Mouse (Mus musculus) forebrain, embryonic 14.5 days (tissue): Measurements from ENCODE around the gene Dock2. TPM values are rescaled to one million over a fixed set of nuclear protein-coding genes. Genes with fewer than 3 reads are reported as not detected.

ENCODE experiments used
- ATAC-seq: fragments of 200-750 bp; cut with Nextera tagmentation; 2 replicates; pipeline ENCODE4 v1.8.0; 2017; ENCODE audit warnings: mild to moderate bottlenecking, moderate library complexity
- DNase-seq: peaks from one replicate; pipeline ENCODE4 v3.0.0-alpha.2; 2015; ENCODE audit warnings: low spot score
- H3K27ac ChIP-seq: fragments of 300-500 bp; sonication (generic); 2 replicates; pipeline ENCODE4 v1.5.1; 2014; ENCODE audit warnings: low read depth, mild to moderate bottlenecking, control low read depth, low read length, moderate library complexity
- H3K27me3 ChIP-seq: fragments of 300-500 bp; sonication (generic); replicated peaks from 2 replicates; pipeline ENCODE4 v1.6.1; 2014; ENCODE audit warnings: low read length, control low read depth, mixed read lengths; ENCODE audit not compliant: control insufficient read depth, insufficient read depth
- H3K36me3 ChIP-seq: fragments of 300-500 bp; sonication (generic); 2 replicates; pipeline ENCODE4 v1.6.1; 2014; ENCODE audit warnings: low read length, control low read depth; ENCODE audit not compliant: control insufficient read depth, insufficient read depth
- H3K4me1 ChIP-seq: fragments of 300-500 bp; sonication (generic); 2 replicates; pipeline ENCODE4 v1.6.1; 2014; ENCODE audit warnings: antibody characterized with exemption, low read length, control low read depth; ENCODE audit not compliant: control insufficient read depth, insufficient read depth
- H3K4me2 ChIP-seq: fragments of 300-500 bp; sonication (generic); 2 replicates; pipeline ENCODE4 v1.6.1; 2014; ENCODE audit warnings: mild to moderate bottlenecking, control low read depth, low read length
- H3K4me3 ChIP-seq: fragments of 300-500 bp; sonication (generic); 2 replicates; pipeline ENCODE4 v1.5.1; 2014; ENCODE audit warnings: low read depth, low read length, control low read depth
- H3K9ac ChIP-seq: fragments of 300-500 bp; sonication (generic); 2 replicates; pipeline ENCODE4 v1.6.1; 2014; ENCODE audit warnings: mild to moderate bottlenecking, low read length, control low read depth, moderate library complexity
- H3K9me3 ChIP-seq: fragments of 300-500 bp; sonication (generic); replicated peaks from 2 replicates; pipeline ENCODE4 v1.6.1; 2016; ENCODE audit warnings: low read length, control low read depth, mixed read lengths; ENCODE audit not compliant: control insufficient read depth
- WGBS: fragments of 180-500 bp; shearing (Covaris S2); extraction: QIAGEN DNeasy Blood & Tissue Kit; methylation state at CpG from one replicate; pipeline ENCODE4 v1.1.7; 2014; 5-methylcytosine and 5-hydroxymethylcytosine counted together
- polyA plus RNA-seq: library from polyadenylated mRNA; unstranded; fragments of >200 nt; fragmentation: Nextera tagmentation; extraction: Ambion mirVana; gene quantifications from 2 replicates; pipeline ENCODE4 v1.2.1, GENCODE M21; 2014

Gene Dock2
- polyA plus RNA-seq, 1 experiment from 2014 or later = 0.37 TPM

GRCm38 (mm10) chr11:34796097-34796496, 12.4 kb upstream of the Dock2 start:
- 40% methylated on average over 4 of the region's 4 CpGs for WGBS
- Histone ChIP-seq H3K36me3 (no peaks in the 10 kb centered on the region), H3K9ac (no peak overlapping the region)

DNA sequence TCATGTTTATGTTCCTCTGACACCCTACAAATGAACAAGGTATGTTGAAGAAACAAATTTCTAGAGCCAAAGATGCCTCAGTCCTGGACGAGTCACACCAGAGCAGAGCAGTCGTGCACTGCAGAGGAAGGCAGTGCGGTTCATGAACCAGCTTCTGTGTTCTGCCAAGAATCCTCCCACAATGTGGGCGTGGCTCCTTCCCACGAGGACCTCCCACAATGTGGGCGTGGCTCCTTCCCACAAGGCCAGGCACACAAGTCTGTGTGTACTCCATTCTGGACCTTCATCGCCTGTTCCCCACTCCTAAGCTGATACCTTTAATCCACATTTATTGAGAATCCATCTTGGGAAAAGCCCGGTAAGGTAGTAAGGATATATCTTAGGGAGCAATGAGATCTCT, 8.2 kb upstream of the Dock2 start:
- Histone ChIP-seq H3K27ac (no peak overlapping the region), H3K4me1 (no peaks in the 10 kb centered on the region), H3K9ac (no peak overlapping the region), H3K4me2 (no peak overlapping the region), H3K4me3 (no peak overlapping the region), H3K27me3 (no peaks in the 10 kb centered on the region), H3K36me3 (no peaks in the 10 kb centered on the region), H3K9me3 (no peaks in the 10 kb centered on the region)
- ATAC-seq (no peak), DNase-seq (no peak)
- 58% methylated on average over 8 of the region's 8 CpGs for WGBS

More at GRCm38 (mm10) chr11:34796097-34796496, 12.4 kb upstream of the Dock2 start:
- H3K27ac ChIP-seq = no peak overlapping the region
- H3K4me1 ChIP-seq = no peaks in the 10 kb centered on the region
- H3K9me3 ChIP-seq = no peaks in the 10 kb centered on the region
- no peak for DNase-seq
- H3K27me3 ChIP-seq = no peaks in the 10 kb centered on the region
- ATAC-seq = no peak
- no peak overlapping the region for H3K4me3 ChIP-seq
- no peak overlapping the region for H3K4me2 ChIP-seq

- Histone ChIP-seq H3K4me3 (no peak overlapping the region), H3K4me1 (no peaks in the 10 kb centered on the region), H3K9ac (no peak overlapping the region), H3K27ac (no peak overlapping the region), H3K36me3 (no peaks in the 10 kb centered on the region), H3K4me2 (no peak overlapping the region), H3K27me3 (no peaks in the 10 kb centered on the region), H3K9me3 (no peaks in the 10 kb centered on the region)
- ATAC-seq (no peak), DNase-seq (peak; percentile 23)
Measured at GRCm38 (mm10) chr11:34784864-34785263, 1.2 kb upstream of the Dock2 start.

- H3K4me3 ChIP-seq = no peak overlapping the region
- H3K4me1 ChIP-seq = no peaks in the 10 kb centered on the region
- H3K4me2 ChIP-seq = no peak overlapping the region
- no peaks in the 10 kb centered on the region for H3K36me3 ChIP-seq
- whole genome bisulfite sequencing = 74% methylated on average over 8 of the region's 8 CpGs
- no peak for ATAC-seq
- H3K27ac ChIP-seq = no peak overlapping the region
- H3K27me3 ChIP-seq = no peaks in the 10 kb centered on the region
- DNase-seq = no peak
- no peaks in the 10 kb centered on the region for H3K9me3 ChIP-seq
- H3K9ac ChIP-seq = no peak overlapping the region
Measured at GRCm38 (mm10) chr11:34782516-34783430, 919 bp downstream of the Dock2 start.

- no peak for ATAC-seq
- no peak for DNase-seq
- 87% methylated on average over 2 of the region's 2 CpGs for WGBS
Measured at GRCm38 (mm10) chr11:34780786-34781185, 2.9 kb downstream of the Dock2 start.

GRCm38 (mm10) chr11:34779966-34780365, 3.7 kb downstream of the Dock2 start:
- Histone ChIP-seq H3K27ac (no peak overlapping the region), H3K9ac (no peak overlapping the region), H3K4me1 (no peaks in the 10 kb centered on the region), H3K27me3 (no peaks in the 10 kb centered on the region), H3K4me3 (no peak overlapping the region), H3K4me2 (no peak overlapping the region), H3K9me3 (no peaks in the 10 kb centered on the region), H3K36me3 (no peaks in the 10 kb centered on the region)
- WGBS = 91% methylated on average over 4 of the region's 4 CpGs
- ATAC-seq = no peak
- DNase-seq = no peak

More at GRCm38 (mm10) chr11:34780786-34781185, 2.9 kb downstream of the Dock2 start:
- Histone ChIP-seq H3K9ac (no peak overlapping the region), H3K4me3 (no peak overlapping the region), H3K9me3 (no peaks in the 10 kb centered on the region), H3K27me3 (no peaks in the 10 kb centered on the region), H3K4me1 (no peaks in the 10 kb centered on the region), H3K27ac (no peak overlapping the region), H3K4me2 (no peak overlapping the region), H3K36me3 (no peaks in the 10 kb centered on the region)

DNA sequence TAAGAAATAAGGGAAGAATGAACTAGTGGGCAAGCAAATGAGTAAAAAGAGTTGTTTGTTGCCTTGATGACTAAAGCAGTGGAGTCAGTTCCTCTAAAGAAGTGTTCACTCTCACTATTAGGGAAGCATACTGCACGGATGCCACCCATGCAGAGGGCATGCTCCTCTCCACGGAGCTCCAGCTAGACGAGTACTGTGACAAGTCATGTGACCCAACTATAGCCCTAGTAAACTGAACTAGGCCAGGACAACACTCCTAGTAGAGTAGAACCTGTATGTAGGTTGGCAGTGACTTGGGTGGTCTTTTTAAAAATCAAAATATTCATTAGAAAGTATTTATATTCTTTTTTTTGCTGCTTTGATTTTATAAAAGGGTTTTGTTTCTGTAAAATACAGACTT, 5.3 kb downstream of the Dock2 start:
- no peak overlapping the region for H3K9ac ChIP-seq
- WGBS = 84% methylated on average over 3 of the region's 3 CpGs
- no peak overlapping the region for H3K4me2 ChIP-seq
- no peaks in the 10 kb centered on the region for H3K36me3 ChIP-seq
- no peaks in the 10 kb centered on the region for H3K27me3 ChIP-seq
- H3K4me3 ChIP-seq = no peak overlapping the region
- H3K9me3 ChIP-seq = no peaks in the 10 kb centered on the region
- no peaks in the 10 kb centered on the region for H3K4me1 ChIP-seq
- ATAC-seq = no peak
- no peak for DNase-seq
- H3K27ac ChIP-seq = no peak overlapping the region

DNA sequence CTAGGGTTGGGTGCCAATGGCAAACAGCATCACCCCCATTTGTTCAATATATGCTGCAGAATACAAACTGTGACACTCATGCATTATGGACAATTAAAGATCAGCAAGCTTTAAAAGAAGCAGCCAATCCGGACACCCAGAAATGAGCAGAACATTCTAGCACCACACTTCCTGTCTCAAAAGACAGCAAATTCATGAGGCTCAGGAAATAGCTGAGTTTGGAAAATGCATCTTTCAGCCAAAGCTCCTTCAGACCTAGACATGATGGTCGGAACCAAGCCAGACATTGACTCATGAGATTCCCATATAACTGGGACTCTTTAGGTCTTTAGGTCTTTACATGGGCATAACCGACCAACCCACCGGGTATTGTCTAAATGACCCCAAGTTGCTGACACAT, 6.2 kb downstream of the Dock2 start:
- H3K27me3 ChIP-seq = no peaks in the 10 kb centered on the region
- no peak overlapping the region for H3K4me2 ChIP-seq
- H3K9me3 ChIP-seq = no peaks in the 10 kb centered on the region
- H3K4me1 ChIP-seq = no peaks in the 10 kb centered on the region
- no peak overlapping the region for H3K4me3 ChIP-seq
- no peak for ATAC-seq
- WGBS = 89% methylated on average over 4 of the region's 4 CpGs
- H3K27ac ChIP-seq = no peak overlapping the region
- H3K36me3 ChIP-seq = no peaks in the 10 kb centered on the region
- no peak overlapping the region for H3K9ac ChIP-seq
- no peak for DNase-seq

- no peak for ATAC-seq
- Histone ChIP-seq H3K4me1 (no peaks in the 10 kb centered on the region), H3K36me3 (no peaks in the 10 kb centered on the region), H3K4me3 (no peak overlapping the region), H3K4me2 (no peak overlapping the region), H3K27ac (no peak overlapping the region), H3K27me3 (no peaks in the 10 kb centered on the region), H3K9ac (no peak overlapping the region), H3K9me3 (no peaks in the 10 kb centered on the region)
- no peak for DNase-seq
- 85% methylated on average over 2 of the region's 2 CpGs for WGBS
Measured at GRCm38 (mm10) chr11:34776054-34776453, 7.6 kb downstream of the Dock2 start.
